Mouse (Mus musculus) bone marrow macrophage, adult 2 months (primary cell): Measurements from ENCODE around the gene Cacng7.

Source experiments
- CTCF ChIP-seq: IDR thresholded peaks from 2 replicates; pipeline ENCODE4 v1.5.1; 2012; ENCODE audit warnings: low read depth, mild to moderate bottlenecking, low read length, moderate library complexity
- POLR2A ChIP-seq: IDR thresholded peaks from 2 replicates; pipeline ENCODE4 v1.6.1; 2012; ENCODE audit warnings: mild to moderate bottlenecking, low read depth, low read length, borderline replicate concordance

DNA sequence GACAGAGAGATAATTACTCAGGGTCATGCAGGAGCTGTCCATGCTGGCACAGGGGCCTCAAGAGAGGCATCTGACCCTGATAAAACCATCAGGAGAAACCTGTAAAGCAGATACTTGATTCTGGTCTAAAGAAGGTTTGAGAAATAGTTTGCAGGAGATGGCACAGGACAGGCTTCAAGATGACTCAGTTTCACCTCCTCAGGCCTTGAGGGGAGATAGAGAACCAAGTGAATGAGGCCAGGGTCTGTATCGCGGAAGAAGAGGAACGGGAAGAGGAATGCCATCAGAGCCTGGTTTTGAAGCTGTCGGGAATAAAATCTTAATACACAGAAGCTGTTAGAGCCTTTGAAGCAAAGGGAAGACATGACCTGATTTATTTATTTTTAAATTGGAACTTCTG, 15.1 kb upstream of the Cacng7 start:
- no peak for TF ChIP-seq CTCF
- no peak for TF ChIP-seq POLR2A
